Mouse (Mus musculus) myocyte (in vitro differentiated cells): Measurements from ENCODE around the gene Tmem239. TPM values are rescaled to one million over a fixed set of nuclear protein-coding genes. Genes with fewer than 3 reads are reported as not detected.
A peak's percentile ranks its signal among the peaks of the same experiment; 100 is the strongest.

Source experiments
- H3K27me3 ChIP-seq: one replicate; pipeline ENCODE4 v1.6.1; 2011; ENCODE audit not compliant: control insufficient read depth, insufficient read depth, insufficient read length
- H3K36me3 ChIP-seq: one replicate; pipeline ENCODE4 v1.6.1; 2011; ENCODE audit not compliant: control insufficient read depth, insufficient read depth
- H3K4me2 ChIP-seq: one replicate; pipeline ENCODE4 v1.6.1; 2011; ENCODE audit warnings: low read depth, control low read depth
- H3K4me3 ChIP-seq: one replicate; pipeline ENCODE4 v1.5.1; 2011; ENCODE audit warnings: mild to moderate bottlenecking, control low read depth, moderate library complexity
- H3K79me2 ChIP-seq: one replicate; pipeline ENCODE4 v1.6.1; 2011; ENCODE audit not compliant: control insufficient read depth, insufficient read depth
- H3ac ChIP-seq: one replicate; pipeline ENCODE4 v1.6.1; 2011; ENCODE audit not compliant: control insufficient read depth, insufficient read length
- CEBPB ChIP-seq: IDR thresholded peaks from 2 replicates; pipeline ENCODE4 v1.6.1; 2011; ENCODE audit warnings: mild to moderate bottlenecking, moderate library complexity; ENCODE audit not compliant: poor library complexity, insufficient read depth, severe bottlenecking
- E2F4 ChIP-seq: IDR thresholded peaks from one replicate; pipeline ENCODE4 v1.6.1; 2011; ENCODE audit warnings: mild to moderate bottlenecking, control low read depth, moderate library complexity; ENCODE audit not compliant: insufficient read depth
- MAX ChIP-seq: IDR thresholded peaks from one replicate; pipeline ENCODE4 v1.6.1; 2011; ENCODE audit warnings: low read depth, mild to moderate bottlenecking, control low read depth
- MYOD1 ChIP-seq, 3 experiments: IDR thresholded peaks; one replicate each; pipeline ENCODE4 v1.6.1; 2011; ENCODE audit warnings: control low read depth in 2 of 3, low read depth in 2 of 3, mild to moderate bottlenecking in 2 of 3, moderate library complexity in 1 of 3; ENCODE audit not compliant: insufficient read length in 2 of 3, control insufficient read depth in 1 of 3
- MYOG ChIP-seq, 3 experiments: IDR thresholded peaks; one replicate each; pipeline ENCODE4 v1.6.1; 2011; ENCODE audit warnings: control low read depth in 2 of 3, low read depth in 2 of 3, mild to moderate bottlenecking in 2 of 3; ENCODE audit not compliant: insufficient read length in 2 of 3, control insufficient read depth in 1 of 3, insufficient read depth in 1 of 3
- POLR2A ChIP-seq: IDR thresholded peaks from one replicate; pipeline ENCODE4 v1.6.1; 2011; ENCODE audit warnings: low read depth, mild to moderate bottlenecking, control low read depth, moderate library complexity; ENCODE audit not compliant: insufficient read length
- POLR2AphosphoS2 ChIP-seq: IDR thresholded peaks from one replicate; pipeline ENCODE4 v1.6.1; 2011; ENCODE audit warnings: low read depth, control low read depth; ENCODE audit not compliant: insufficient read length
- REST ChIP-seq: IDR thresholded peaks from one replicate; pipeline ENCODE4 v1.6.1; 2011; ENCODE audit warnings: mild to moderate bottlenecking, control low read depth, moderate library complexity; ENCODE audit not compliant: insufficient read depth, insufficient read length
- SRF ChIP-seq: IDR thresholded peaks from one replicate; pipeline ENCODE4 v1.6.1; 2011; ENCODE audit warnings: low read depth; ENCODE audit not compliant: control insufficient read depth, insufficient read length
- TCF12 ChIP-seq: IDR thresholded peaks from one replicate; pipeline ENCODE4 v1.6.1; 2011; ENCODE audit warnings: mild to moderate bottlenecking, control low read depth; ENCODE audit not compliant: poor library complexity, insufficient read depth, severe bottlenecking
- TCF3 ChIP-seq: IDR thresholded peaks from one replicate; pipeline ENCODE4 v1.6.1; 2011; ENCODE audit warnings: low read depth, control low read depth; ENCODE audit not compliant: insufficient read length
- USF1 ChIP-seq: IDR thresholded peaks from one replicate; pipeline ENCODE4 v1.6.1; 2011; ENCODE audit warnings: low read depth, mild to moderate bottlenecking, control low read depth, moderate library complexity
- polyA plus RNA-seq: library from polyadenylated mRNA; unstranded; fragments of >200 nt; fragmentation: generic; extraction: Trizol; gene quantifications from one replicate; pipeline ENCODE4 v1.2.1, GENCODE M21; 2012; ENCODE audit warnings: missing spikeins

Tmem239 gene
- not detected for polyA plus RNA-seq

- Histone ChIP-seq H3K27me3 (no peaks in the 10 kb centered on the region), H3K4me2 (no peak within 1 kb of the TSS)
Measured at GRCm38 (mm10) chr2:130406178-130406577, at the start of gene Tmem239. Gene Tmem239 (plus strand): TSS chr2:130406478.

GRCm38 (mm10) chr2:130357551-130357950 is 48.7 kb upstream of the Tmem239 start:
- no peak for TF ChIP-seq CEBPB
- no peak for TF ChIP-seq USF1
- no peak for TF ChIP-seq MAX
- TF ChIP-seq POLR2AphosphoS2 = no peak
- no peak for TF ChIP-seq SRF
- TF ChIP-seq TCF12 = no peak
- no peak for TF ChIP-seq MYOG (IDR thresholded peaks at IDR 0.05; ENCODE audit: control insufficient read depth in 1 of 3, insufficient read depth in 1 of 3, insufficient read length in 2 of 3, low read depth in 2 of 3)
- TF ChIP-seq TCF3 = no peak
- TF ChIP-seq E2F4 = no peak
- TF ChIP-seq MYOD1 (IDR thresholded peaks at IDR 0.05; ENCODE audit: control insufficient read depth in 1 of 3, insufficient read length in 2 of 3, low read depth in 2 of 3) = no peak
- TF ChIP-seq POLR2A = no peak
- no peak for TF ChIP-seq REST
- H3K36me3 ChIP-seq = no peaks in the 10 kb centered on the region
- no peak overlapping the region for H3K4me3 ChIP-seq
- peaks cover 68% of the 10 kb centered on the region for H3K27me3 ChIP-seq
- H3ac ChIP-seq = no peak overlapping the region
- H3K4me2 ChIP-seq = no peak overlapping the region
- no peaks in the 10 kb centered on the region for H3K79me2 ChIP-seq

More at GRCm38 (mm10) chr2:130406178-130406577, at the start of gene Tmem239:
- Histone ChIP-seq H3ac (no peak within 1 kb of the TSS), H3K4me3 (no peak within 1 kb of the TSS), H3K79me2 (no peaks in the 10 kb centered on the region), H3K36me3 (no peaks in the 10 kb centered on the region)
- TF ChIP-seq MYOD1 (IDR thresholded peaks at IDR 0.05; ENCODE audit: control insufficient read depth in 1 of 3, insufficient read length in 2 of 3, low read depth in 2 of 3) (no peak), POLR2A (no peak), REST (no peak), TCF12 (no peak), USF1 (no peak), MYOG (IDR thresholded peaks at IDR 0.05; ENCODE audit: control insufficient read depth in 1 of 3, insufficient read depth in 1 of 3, insufficient read length in 2 of 3, low read depth in 2 of 3) (no peak), E2F4 (no peak)

DNA sequence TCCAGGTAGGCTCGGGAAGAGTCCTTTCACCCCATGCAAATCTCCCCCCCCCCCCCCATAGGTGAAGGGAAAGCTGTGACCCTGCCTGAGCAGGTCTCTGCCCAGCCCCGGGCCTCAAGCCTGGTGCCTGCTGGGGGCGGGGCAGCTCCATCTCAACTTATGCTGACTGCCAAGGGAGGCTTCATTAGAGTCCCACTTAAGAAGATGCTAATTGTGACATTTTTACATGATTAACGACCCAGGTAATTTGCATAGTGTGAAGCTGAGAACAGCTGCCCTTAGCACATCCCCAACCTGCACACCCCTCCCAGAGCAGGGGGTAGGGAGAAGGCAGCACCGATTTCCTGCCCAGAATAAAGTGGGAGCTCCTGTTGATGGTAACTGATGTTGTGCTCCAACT is 47.4 kb upstream of the Tmem239 start:
- TF ChIP-seq CEBPB (no peak), MAX (no peak), TCF3 (no peak), REST (no peak), POLR2A (no peak), E2F4 (no peak), MYOD1 (IDR thresholded peaks at IDR 0.05; ENCODE audit: control insufficient read depth in 1 of 3, insufficient read length in 2 of 3, low read depth in 2 of 3) (no peak), MYOG (IDR thresholded peaks at IDR 0.05; ENCODE audit: control insufficient read depth in 1 of 3, insufficient read depth in 1 of 3, insufficient read length in 2 of 3, low read depth in 2 of 3) (no peak), POLR2AphosphoS2 (no peak), SRF (no peak), USF1 (no peak), TCF12 (no peak)
- H3K4me2 ChIP-seq = no peak overlapping the region
- no peak overlapping the region for H3K4me3 ChIP-seq
- H3ac ChIP-seq = no peak overlapping the region
- H3K79me2 ChIP-seq = no peaks in the 10 kb centered on the region
- H3K27me3 ChIP-seq = peaks cover 73% of the 10 kb centered on the region
- H3K36me3 ChIP-seq = no peaks in the 10 kb centered on the region

GRCm38 (mm10) chr2:130362511-130363026 is 43.7 kb upstream of the Tmem239 start:
- H3K27me3 ChIP-seq = peaks cover 72% of the 10 kb centered on the region
- no peaks in the 10 kb centered on the region for H3K79me2 ChIP-seq
- TF ChIP-seq USF1 = no peak
- peak; percentile 8 for TF ChIP-seq REST
- no peak for TF ChIP-seq SRF
- no peak overlapping the region for H3ac ChIP-seq
- no peaks in the 10 kb centered on the region for H3K36me3 ChIP-seq
- H3K4me2 ChIP-seq = no peak overlapping the region
- no peak overlapping the region for H3K4me3 ChIP-seq

DNA sequence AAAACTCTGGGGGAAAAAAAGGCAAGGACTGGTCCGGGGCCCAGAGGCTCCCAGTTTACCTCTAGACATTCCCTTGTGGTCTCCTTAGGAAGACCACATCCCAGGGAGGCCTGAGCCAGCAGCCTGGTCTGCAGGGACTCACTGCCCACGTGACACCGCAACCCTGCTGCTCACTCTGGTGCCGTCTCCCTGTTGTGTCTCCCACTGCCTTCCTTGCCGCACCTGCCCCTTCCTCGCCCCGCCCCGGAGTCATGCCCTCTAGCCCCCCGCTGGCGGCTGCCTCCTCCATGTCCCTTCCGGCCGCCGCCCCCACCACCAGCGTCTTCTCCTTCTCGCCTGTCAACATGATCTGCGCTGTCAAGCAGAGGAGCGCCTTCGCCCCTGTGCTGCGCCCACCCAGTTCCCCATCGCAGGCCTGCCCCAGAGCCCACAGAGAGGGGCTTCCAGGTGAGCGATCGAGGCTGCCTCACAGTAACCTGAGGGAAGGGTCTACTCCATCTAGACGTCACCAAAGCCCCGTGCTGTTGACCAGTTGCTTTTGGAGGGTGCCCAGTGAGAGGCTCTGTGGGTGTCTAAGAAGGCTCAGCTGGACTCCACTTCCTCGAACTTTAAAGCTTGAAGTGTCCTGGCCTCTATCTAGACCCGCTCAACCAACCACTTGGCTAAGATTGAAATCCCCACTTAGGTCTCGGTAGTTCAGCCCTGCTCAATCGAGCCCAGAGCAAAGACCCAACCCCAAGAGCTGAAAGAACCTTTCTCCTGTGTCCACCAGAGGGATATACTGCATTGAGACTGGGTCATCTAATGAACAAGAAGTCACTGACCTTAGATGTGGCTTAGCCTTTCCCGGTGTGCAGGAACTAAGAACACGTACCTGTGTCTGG is 40.8 kb upstream of the Tmem239 start:
- Histone ChIP-seq H3K36me3 (no peaks in the 10 kb centered on the region), H3ac (no peak overlapping the region), H3K4me2 (no peak overlapping the region), H3K79me2 (no peaks in the 10 kb centered on the region), H3K27me3 (peaks cover 66% of the 10 kb centered on the region), H3K4me3 (no peak overlapping the region)
- TF ChIP-seq POLR2AphosphoS2 = no peak
- no peak for TF ChIP-seq USF1
- no peak for TF ChIP-seq SRF
- TF ChIP-seq E2F4 = no peak
- no peak for TF ChIP-seq MYOD1 (IDR thresholded peaks at IDR 0.05; ENCODE audit: control insufficient read depth in 1 of 3, insufficient read length in 2 of 3, low read depth in 2 of 3)
- no peak for TF ChIP-seq REST
- no peak for TF ChIP-seq MYOG (IDR thresholded peaks at IDR 0.05; ENCODE audit: control insufficient read depth in 1 of 3, insufficient read depth in 1 of 3, insufficient read length in 2 of 3, low read depth in 2 of 3)
- no peak for TF ChIP-seq CEBPB
- TF ChIP-seq POLR2A = no peak
- TF ChIP-seq TCF3 = no peak
- TF ChIP-seq MAX = no peak
- no peak for TF ChIP-seq TCF12
